Mouse (Mus musculus): ENCODE data around the gene Unc13d.

The Unc13d gene

GRCm38 (mm10) chr11:116075539-116076265, 2.1 kb downstream of the Unc13d start:
- H3K36me3 ChIP-seq (ENCODE audit: control insufficient read depth, insufficient read depth, low read length, poor library complexity, severe bottlenecking): peaks cover 11% of the 10 kb centered on the region
- DNase-seq (ENCODE audit: low read depth, low spot score): no peak
- no peaks in the 10 kb centered on the region for H3K27me3 ChIP-seq (ENCODE audit: control insufficient read depth, insufficient read depth, low read length, poor library complexity, severe bottlenecking)

- peaks cover 7% of the 10 kb centered on the region; the same call in 1 of the 2 replicates for H3K36me3 ChIP-seq (ENCODE audit: control insufficient read depth, insufficient read depth, low read length, poor library complexity, severe bottlenecking)
- H3K27me3 ChIP-seq (ENCODE audit: control insufficient read depth, insufficient read depth, low read length, poor library complexity, severe bottlenecking): no peaks in the 10 kb centered on the region
- DNase-seq (ENCODE audit: low read depth, low spot score): no peak
Observed at GRCm38 (mm10) chr11:116074436-116074991, 3.2 kb downstream of the Unc13d start.

- Histone ChIP-seq H3K27me3 (ENCODE audit: control insufficient read depth, insufficient read depth, low read length, poor library complexity, severe bottlenecking) (no peaks in the 10 kb centered on the region), H3K36me3 (ENCODE audit: control insufficient read depth, insufficient read depth, low read length, poor library complexity, severe bottlenecking) (peaks cover 4% of the 10 kb centered on the region)
- no peak for DNase-seq (ENCODE audit: low read depth, low spot score)
Observed at GRCm38 (mm10) chr11:116072608-116073007, 5.2 kb downstream of the Unc13d start.

- H3K27me3 ChIP-seq (ENCODE audit: control insufficient read depth, insufficient read depth, low read length, poor library complexity, severe bottlenecking): no peaks in the 10 kb centered on the region
- peaks cover 4% of the 10 kb centered on the region for H3K36me3 ChIP-seq (ENCODE audit: control insufficient read depth, insufficient read depth, low read length, poor library complexity, severe bottlenecking)
- peak; percentile 66 for DNase-seq (ENCODE audit: low read depth, low spot score)
Observed at GRCm38 (mm10) chr11:116071510-116071909, 6.3 kb downstream of the Unc13d start.

- no peak for DNase-seq (ENCODE audit: low read depth, low spot score)
- H3K36me3 ChIP-seq (ENCODE audit: control insufficient read depth, insufficient read depth, low read length, poor library complexity, severe bottlenecking): peaks cover 4% of the 10 kb centered on the region
- H3K27me3 ChIP-seq (ENCODE audit: control insufficient read depth, insufficient read depth, low read length, poor library complexity, severe bottlenecking): no peaks in the 10 kb centered on the region
Observed at GRCm38 (mm10) chr11:116065345-116065744, 12.4 kb downstream of the Unc13d start.

GRCm38 (mm10) chr11:116064187-116064867, 13.4 kb downstream of the Unc13d start:
- H3K36me3 ChIP-seq (ENCODE audit: control insufficient read depth, insufficient read depth, low read length, poor library complexity, severe bottlenecking): peaks cover 3% of the 10 kb centered on the region
- no peak for DNase-seq (ENCODE audit: low read depth, low spot score)
- H3K27me3 ChIP-seq (ENCODE audit: control insufficient read depth, insufficient read depth, low read length, poor library complexity, severe bottlenecking): no peaks in the 10 kb centered on the region

GRCm38 (mm10) chr11:116063562-116063961, 14.2 kb downstream of the Unc13d start:
- H3K27me3 ChIP-seq (ENCODE audit: control insufficient read depth, insufficient read depth, low read length, poor library complexity, severe bottlenecking): no peaks in the 10 kb centered on the region
- DNase-seq (ENCODE audit: low read depth, low spot score): no peak
- H3K36me3 ChIP-seq (ENCODE audit: control insufficient read depth, insufficient read depth, low read length, poor library complexity, severe bottlenecking): peaks cover 5% of the 10 kb centered on the region

GRCm38 (mm10) chr11:116062521-116062920, 15.2 kb downstream of the Unc13d start:
- peaks cover 5% of the 10 kb centered on the region for H3K36me3 ChIP-seq (ENCODE audit: control insufficient read depth, insufficient read depth, low read length, poor library complexity, severe bottlenecking)
- DNase-seq (ENCODE audit: low read depth, low spot score): no peak

GRCm38 (mm10) chr11:116061641-116062415, 15.9 kb downstream of the Unc13d start:
- Histone ChIP-seq H3K36me3 (ENCODE audit: control insufficient read depth, insufficient read depth, low read length, poor library complexity, severe bottlenecking) (peaks cover 5% of the 10 kb centered on the region), H3K27me3 (ENCODE audit: control insufficient read depth, insufficient read depth, low read length, poor library complexity, severe bottlenecking) (no peaks in the 10 kb centered on the region)
- DNase-seq (ENCODE audit: low read depth, low spot score): no peak

More at GRCm38 (mm10) chr11:116062521-116062920, 15.2 kb downstream of the Unc13d start:
- no peaks in the 10 kb centered on the region for H3K27me3 ChIP-seq (ENCODE audit: control insufficient read depth, insufficient read depth, low read length, poor library complexity, severe bottlenecking)

GRCm38 (mm10) chr11:116060596-116060995, 17.2 kb downstream of the Unc13d start:
- H3K36me3 ChIP-seq (ENCODE audit: control insufficient read depth, insufficient read depth, low read length, poor library complexity, severe bottlenecking): peaks cover 6% of the 10 kb centered on the region
- no peak for DNase-seq (ENCODE audit: low read depth, low spot score)
- H3K27me3 ChIP-seq (ENCODE audit: control insufficient read depth, insufficient read depth, low read length, poor library complexity, severe bottlenecking): no peaks in the 10 kb centered on the region

GRCm38 (mm10) chr11:116059691-116060025, 18.1 kb downstream of the Unc13d start:
- no peak for DNase-seq (ENCODE audit: low read depth, low spot score)

GRCm38 (mm10) chr11:116058868-116059690, 18.7 kb downstream of the Unc13d start:
- DNase-seq (ENCODE audit: low read depth, low spot score): no peak
- Histone ChIP-seq H3K27me3 (ENCODE audit: control insufficient read depth, insufficient read depth, low read length, poor library complexity, severe bottlenecking) (no peaks in the 10 kb centered on the region), H3K36me3 (ENCODE audit: control insufficient read depth, insufficient read depth, low read length, poor library complexity, severe bottlenecking) (peaks cover 10% of the 10 kb centered on the region)

More at GRCm38 (mm10) chr11:116059691-116060025, 18.1 kb downstream of the Unc13d start:
- no peaks in the 10 kb centered on the region for H3K27me3 ChIP-seq (ENCODE audit: control insufficient read depth, insufficient read depth, low read length, poor library complexity, severe bottlenecking)
- peaks cover 8% of the 10 kb centered on the region for H3K36me3 ChIP-seq (ENCODE audit: control insufficient read depth, insufficient read depth, low read length, poor library complexity, severe bottlenecking)

- peaks cover 10% of the 10 kb centered on the region for H3K36me3 ChIP-seq (ENCODE audit: control insufficient read depth, insufficient read depth, low read length, poor library complexity, severe bottlenecking)
- DNase-seq (ENCODE audit: low read depth, low spot score): no peak
- H3K27me3 ChIP-seq (ENCODE audit: control insufficient read depth, insufficient read depth, low read length, poor library complexity, severe bottlenecking): no peaks in the 10 kb centered on the region
Observed at GRCm38 (mm10) chr11:116058022-116058614, 19.6 kb downstream of the Unc13d start.

All from splenic B cell, adult 2 months (primary cell).